Mouse (Mus musculus): ENCODE results near the gene Gm3618. TPM values are rescaled to one million over a fixed set of nuclear protein-coding genes. Genes with fewer than 3 reads are reported as not detected.
A peak's percentile ranks its signal among the peaks of the same experiment; 100 is the strongest.
"Not testable (repeated sequence)": the region's sequence is repeated elsewhere in the genome, so short reads cannot be mapped to it uniquely, and the experiment has no call there.

The Gm3618 gene
- not detected in 2 replicates for polyA plus RNA-seq (2015; fragmentation: Nextera tagmentation; extraction: Ambion mirVana)

GRCm38 (mm10) chr14:6343578-6343977, at the start of gene Gm3618:
TSS of gene Gm3618 (minus strand) at chr14:6343678.
- not testable (repeated sequence) for H3K4me2 ChIP-seq; ATAC-seq (replicated peaks; ENCODE audit: insufficient number of reproducible peaks, insufficient read depth, low FRiP score, low read depth); H3K4me1 ChIP-seq (replicated peaks); H3K9me3 ChIP-seq (replicated peaks); H3K36me3 ChIP-seq; H3K9ac ChIP-seq; H3K27ac ChIP-seq; H3K27me3 ChIP-seq; H3K4me3 ChIP-seq
- WGBS, result no CpG with 5 or more reads among the region's 10 CpGs

- not testable (repeated sequence) for H3K36me3 ChIP-seq; H3K27ac ChIP-seq; H3K9ac ChIP-seq; H3K9me3 ChIP-seq (replicated peaks); H3K4me3 ChIP-seq; ATAC-seq (replicated peaks; ENCODE audit: insufficient number of reproducible peaks, insufficient read depth, low FRiP score, low read depth); H3K4me2 ChIP-seq; H3K4me1 ChIP-seq (replicated peaks); H3K27me3 ChIP-seq
- 72% methylated on average over 2 of the region's 4 CpGs for WGBS
Measured at GRCm38 (mm10) chr14:6390219-6390618, 46.7 kb upstream of the Gm3618 start, which contains the start of gene Gm16440. TSS of gene Gm16440 (minus strand) at chr14:6390319.

- ATAC-seq (replicated peaks; ENCODE audit: insufficient number of reproducible peaks, insufficient read depth, low FRiP score, low read depth); H3K4me2 ChIP-seq; H3K9ac ChIP-seq; H3K4me3 ChIP-seq; H3K27me3 ChIP-seq; H3K9me3 ChIP-seq (replicated peaks); H3K27ac ChIP-seq; H3K36me3 ChIP-seq; H3K4me1 ChIP-seq (replicated peaks): not testable (repeated sequence)
- 70% methylated on average over 2 of the region's 2 CpGs for WGBS
Measured at GRCm38 (mm10) chr14:6304743-6305142, 38.7 kb downstream of the Gm3618 start, which contains the start of gene Gm21103. TSS of gene Gm21103 (minus strand) at chr14:6304843.

- H3K27ac ChIP-seq; H3K9me3 ChIP-seq (replicated peaks); H3K27me3 ChIP-seq; H3K36me3 ChIP-seq; ATAC-seq (replicated peaks; ENCODE audit: insufficient number of reproducible peaks, insufficient read depth, low FRiP score, low read depth); H3K4me1 ChIP-seq (replicated peaks): not testable (repeated sequence)
- Histone ChIP-seq H3K4me3 (peak within 1 kb of the TSS; percentile 57), H3K9ac (peak within 1 kb of the TSS; percentile 50), H3K4me2 (peak within 1 kb of the TSS; percentile 74)
- WGBS, result 3% methylated on average over 56 of the region's 57 CpGs
Measured at GRCm38 (mm10) chr14:6286931-6287715, 56.4 kb downstream of the Gm3618 start, which contains the start of gene Gm3411. TSS of gene Gm3411 (minus strand) at chr14:6287250.

Other genes with a start within 250 kb of the Gm3618 start
- gene Gm8206, start 249.7 kb downstream of the Gm3618 start, polyA plus RNA-seq (2015; fragmentation: Nextera tagmentation; extraction: Ambion mirVana), result 0.57 and 0.68 TPM in 2 replicates
- 2.1 and 2.3 TPM in 2 replicates for gene Gm3468, start 235.0 kb downstream of the Gm3618 start, polyA plus RNA-seq (2015; fragmentation: Nextera tagmentation; extraction: Ambion mirVana)
- not detected in 2 replicates for gene Gm3476, start 217.9 kb downstream of the Gm3618 start, polyA plus RNA-seq (2015; fragmentation: Nextera tagmentation; extraction: Ambion mirVana)
- gene Gm21560, start 124.4 kb downstream of the Gm3618 start, polyA plus RNA-seq (2015; fragmentation: Nextera tagmentation; extraction: Ambion mirVana), result not detected in 2 replicates
- gene Gm3411, start 56.4 kb downstream of the Gm3618 start, polyA plus RNA-seq (2015; fragmentation: Nextera tagmentation; extraction: Ambion mirVana), result 2.6 and 2.7 TPM in 2 replicates
- 0.21 and 0.22 TPM in 2 replicates for gene Gm21103, start 38.8 kb downstream of the Gm3618 start, polyA plus RNA-seq (2015; fragmentation: Nextera tagmentation; extraction: Ambion mirVana)
- not detected in 2 replicates for gene Gm16440, start 46.6 kb upstream of the Gm3618 start, polyA plus RNA-seq (2015; fragmentation: Nextera tagmentation; extraction: Ambion mirVana)
- gene Gm3591, start 68.8 kb upstream of the Gm3618 start, polyA plus RNA-seq (2015; fragmentation: Nextera tagmentation; extraction: Ambion mirVana), result 2.2 and 2.3 TPM in 2 replicates
- gene Gm3594, start 100.9 kb upstream of the Gm3618 start, polyA plus RNA-seq (2015; fragmentation: Nextera tagmentation; extraction: Ambion mirVana), result not detected in 2 replicates
- 0.15 TPM in 1 of 2 replicates, not detected in the other for gene Gm8356, start 193.6 kb upstream of the Gm3618 start, polyA plus RNA-seq (2015; fragmentation: Nextera tagmentation; extraction: Ambion mirVana)
- 0.32 and 0.59 TPM in 2 replicates for gene Gm3629, start 246.9 kb upstream of the Gm3618 start, polyA plus RNA-seq (2015; fragmentation: Nextera tagmentation; extraction: Ambion mirVana)

Data from heart, embryonic 15.5 days (tissue).